Mouse (Mus musculus) forebrain, embryonic 11.5 days (tissue): ENCODE data around the gene Itfg2. TPM values are rescaled to one million over a fixed set of nuclear protein-coding genes. Genes with fewer than 3 reads are reported as not detected.

Experiments
- ATAC-seq: fragments of 200-750 bp; cut with Nextera tagmentation; replicated peaks from 2 replicates; pipeline ENCODE4 v1.8.0; 2017; ENCODE audit warnings: moderate TSS enrichment; ENCODE audit not compliant: low FRiP score
- DNase-seq: peaks from one replicate; pipeline ENCODE4 v3.0.0-alpha.2; 2017; ENCODE audit warnings: low spot score
- H3K27ac ChIP-seq: fragments of 300-500 bp; sonication (generic); 2 replicates; pipeline ENCODE4 v1.5.1; 2014; ENCODE audit warnings: low read depth, low read length
- H3K27me3 ChIP-seq: fragments of 300-500 bp; sonication (generic); 2 replicates; pipeline ENCODE4 v1.6.1; 2014; ENCODE audit warnings: mild to moderate bottlenecking, low read length, mixed read lengths; ENCODE audit not compliant: control insufficient read depth, insufficient read depth
- H3K36me3 ChIP-seq: fragments of 300-500 bp; sonication (generic); 2 replicates; pipeline ENCODE4 v1.6.1; 2014; ENCODE audit warnings: mild to moderate bottlenecking, low read length, moderate library complexity, mixed read lengths; ENCODE audit not compliant: control insufficient read depth, insufficient read depth
- H3K4me1 ChIP-seq: fragments of 300-500 bp; sonication (generic); replicated peaks from 2 replicates; pipeline ENCODE4 v1.6.1; 2014; ENCODE audit warnings: low read length, mixed read lengths; ENCODE audit not compliant: control insufficient read depth, insufficient read depth
- H3K4me2 ChIP-seq: fragments of 300-500 bp; sonication (generic); 2 replicates; pipeline ENCODE4 v1.6.1; 2014; ENCODE audit warnings: low read depth, mild to moderate bottlenecking, low read length, moderate library complexity, mixed read lengths; ENCODE audit not compliant: severe bottlenecking
- H3K4me3 ChIP-seq: fragments of 300-500 bp; sonication (generic); 2 replicates; pipeline ENCODE4 v1.5.1; 2014; ENCODE audit warnings: low read depth, low read length
- H3K9ac ChIP-seq: fragments of 300-500 bp; sonication (generic); 2 replicates; pipeline ENCODE4 v1.6.1; 2014; ENCODE audit warnings: low read length
- H3K9me3 ChIP-seq: fragments of 300-500 bp; sonication (generic); 2 replicates; pipeline ENCODE4 v1.6.1; 2016; ENCODE audit warnings: low read length, mixed read lengths; ENCODE audit not compliant: control insufficient read depth
- WGBS: fragments of 180-500 bp; shearing (Covaris S2); extraction: QIAGEN DNeasy Blood & Tissue Kit; methylation state at CpG from one replicate; pipeline ENCODE4 v1.1.7; 2014; 5-methylcytosine and 5-hydroxymethylcytosine counted together
- polyA plus RNA-seq: library from polyadenylated mRNA; unstranded; fragments of >200 nt; fragmentation: Nextera tagmentation; extraction: Ambion mirVana; gene quantifications from 2 replicates; pipeline ENCODE4 v1.2.1, GENCODE M21; 2014

Itfg2 gene
- polyA plus RNA-seq, 1 experiment from 2014 or later = 35.3 TPM

GRCm38 (mm10) chr6:128366466-128366865 lies 58.3 kb downstream of the Itfg2 start:
- H3K4me3 ChIP-seq = no peak overlapping the region
- no peak overlapping the region for H3K27ac ChIP-seq
- no peaks in the 10 kb centered on the region for H3K27me3 ChIP-seq
- DNase-seq = no peak
- H3K36me3 ChIP-seq = peaks cover 25% of the 10 kb centered on the region
- no peak overlapping the region for H3K4me2 ChIP-seq
- H3K4me1 ChIP-seq = peaks cover 3% of the 10 kb centered on the region; the same call in 1 of the 2 replicates
- H3K9me3 ChIP-seq = no peaks in the 10 kb centered on the region
- H3K9ac ChIP-seq = no peak overlapping the region
- ATAC-seq = no peak
- 94% methylated on average over 5 of the region's 5 CpGs for WGBS

DNA sequence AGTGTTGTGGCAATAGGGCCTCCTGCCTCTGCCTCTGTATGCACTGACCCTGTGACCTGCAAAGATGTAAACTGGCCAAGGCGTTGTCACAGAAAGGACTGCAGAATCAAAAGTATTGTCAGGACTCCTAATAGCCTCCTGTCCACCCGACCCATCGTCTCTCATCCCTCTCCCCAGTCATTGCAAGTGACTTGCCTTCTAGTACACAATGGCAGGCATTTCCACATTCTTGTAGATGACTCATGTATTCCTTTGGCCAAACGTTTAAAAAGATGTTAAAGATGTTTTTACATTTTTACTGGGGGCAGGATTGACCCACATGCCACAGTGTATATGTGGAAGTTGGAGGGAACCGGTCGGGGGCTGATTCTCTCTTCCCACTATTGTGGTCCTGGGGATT lies 60.0 kb downstream of the Itfg2 start:
- Histone ChIP-seq H3K9me3 (no peaks in the 10 kb centered on the region), H3K4me1 (peaks cover 8% of the 10 kb centered on the region), H3K27ac (no peak overlapping the region), H3K27me3 (no peaks in the 10 kb centered on the region), H3K4me3 (no peak overlapping the region), H3K4me2 (0 out of 2 replicates have a peak overlapping the region, but pooled peaks have one; percentile 3), H3K36me3 (peaks cover 13% of the 10 kb centered on the region), H3K9ac (no peak overlapping the region; the same call in 1 of the 2 replicates)
- no peak for ATAC-seq
- DNase-seq = no peak
- WGBS = 85% methylated on average over 6 of the region's 6 CpGs

DNA sequence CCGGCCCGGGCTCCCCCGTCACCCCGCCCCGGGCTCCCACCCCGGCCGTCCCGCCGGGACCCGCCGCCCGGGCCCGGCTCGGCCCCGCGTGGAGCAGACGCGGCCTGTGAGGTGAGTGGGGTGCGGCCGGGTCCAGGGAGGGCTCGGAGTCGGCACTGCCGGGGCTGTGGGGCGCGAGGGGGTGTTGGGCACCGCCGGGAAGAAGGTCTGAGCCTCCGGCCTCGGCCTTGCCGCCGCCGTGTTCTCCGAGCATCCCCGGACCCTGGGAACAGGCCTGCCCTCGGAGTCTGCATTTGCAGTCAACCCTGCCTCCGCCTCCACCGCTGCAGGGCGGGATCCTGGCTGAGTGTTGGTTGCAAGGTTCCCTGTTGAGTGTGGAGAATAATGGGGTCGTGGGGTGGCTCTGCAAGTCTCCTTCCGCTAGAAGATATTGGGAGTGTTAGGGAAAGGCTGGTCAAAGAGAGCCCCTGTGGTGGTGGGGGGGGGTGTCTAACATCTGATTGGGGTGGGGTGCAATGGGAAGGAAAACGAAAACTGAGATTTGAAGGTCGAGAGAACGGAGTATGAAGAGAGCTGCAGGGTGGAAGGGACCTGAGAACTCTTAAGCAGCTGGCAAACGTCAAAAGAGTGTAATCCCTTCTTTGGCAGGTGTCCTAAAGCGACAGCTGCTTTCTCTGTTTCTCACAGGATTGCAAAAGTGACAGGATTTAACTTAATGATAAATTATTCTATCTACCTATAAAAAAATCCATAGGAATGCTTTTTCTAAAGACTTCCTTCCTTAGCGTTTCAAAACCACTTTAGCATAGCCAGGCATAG lies 61.5 kb downstream of the Itfg2 start:
- peaks cover 8% of the 10 kb centered on the region for H3K4me1 ChIP-seq
- no peaks in the 10 kb centered on the region for H3K9me3 ChIP-seq
- WGBS = 2% methylated on average over 46 of the region's 46 CpGs
- peak overlapping the region; percentile 95 for H3K9ac ChIP-seq
- H3K4me3 ChIP-seq = peak overlapping the region; percentile 94
- DNase-seq (no peak), ATAC-seq (no peak; the same call in 1 of the 2 replicates)
- peaks cover 6% of the 10 kb centered on the region for H3K36me3 ChIP-seq
- no peaks in the 10 kb centered on the region for H3K27me3 ChIP-seq
- peak overlapping the region; percentile 91 for H3K27ac ChIP-seq
- peak overlapping the region; percentile 58 for H3K4me2 ChIP-seq

- ATAC-seq = peak; percentile 91
- H3K9ac ChIP-seq = peak within 1 kb of the TSS; percentile 95
These were observed 62.2 kb downstream of the Itfg2 start, which contains the start of the genes Rhno1 and Foxm1 for GRCm38 (mm10) chr6:128362381-128363006. Gene Rhno1 (minus strand): TSS chr6:128362911. Gene Foxm1 (plus strand): TSS chr6:128362967.

DNA sequence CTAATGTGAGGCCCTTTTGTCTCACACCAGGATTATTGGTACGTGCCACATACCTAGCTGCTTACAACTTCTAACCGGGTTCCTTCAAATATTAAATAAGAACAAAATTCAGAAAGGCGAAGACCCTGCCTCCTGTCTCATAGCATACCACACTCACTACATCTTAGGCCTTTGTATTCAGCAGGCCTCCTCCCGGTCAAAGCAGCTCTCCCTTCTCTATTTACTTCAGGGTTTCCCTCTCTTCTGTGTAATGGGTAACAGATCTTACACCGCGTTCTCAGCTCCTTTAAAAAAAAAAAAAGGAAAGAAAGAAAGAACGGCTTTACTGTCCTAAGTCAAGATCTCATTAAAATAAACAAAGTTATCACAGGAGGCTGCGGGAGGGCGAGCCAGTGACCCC lies 62.8 kb downstream of the Itfg2 start:
- no peak for DNase-seq

More at GRCm38 (mm10) chr6:128362381-128363006, 62.2 kb downstream of the Itfg2 start, which contains the start of the genes Rhno1 and Foxm1:
- Histone ChIP-seq H3K4me2 (peak within 1 kb of the TSS; percentile 58), H3K4me3 (peak within 1 kb of the TSS; percentile 94), H3K4me1 (peaks cover 8% of the 10 kb centered on the region), H3K27ac (peak within 1 kb of the TSS; percentile 91), H3K27me3 (no peaks in the 10 kb centered on the region), H3K9me3 (no peaks in the 10 kb centered on the region), H3K36me3 (peaks cover 9% of the 10 kb centered on the region)
- under 1% methylated on average over 43 of the region's 76 CpGs for WGBS
- peak; percentile 92 for DNase-seq

More for the DNA sequence above, 62.8 kb downstream of the Itfg2 start:
- peak overlapping the region; percentile 58 for H3K4me2 ChIP-seq
- H3K9ac ChIP-seq = peak overlapping the region; percentile 95
- H3K36me3 ChIP-seq = peaks cover 9% of the 10 kb centered on the region
- no peak for ATAC-seq
- H3K4me1 ChIP-seq = peaks cover 8% of the 10 kb centered on the region
- no peaks in the 10 kb centered on the region for H3K27me3 ChIP-seq
- 16% methylated on average over 9 of the region's 9 CpGs for WGBS
- H3K27ac ChIP-seq = peak overlapping the region; percentile 91
- no peaks in the 10 kb centered on the region for H3K9me3 ChIP-seq
- H3K4me3 ChIP-seq = peak overlapping the region; percentile 94

Other genes starting within 250 kb of the Itfg2 start
- gene Tead4, start 124.1 kb downstream of the Itfg2 start, polyA plus RNA-seq = 1.1 TPM in 2 replicates
- gene Tulp3, start 69.1 kb downstream of the Itfg2 start, polyA plus RNA-seq = 17.7 and 23.7 TPM in 2 replicates
- 197 and 205 TPM in 2 replicates for gene Rhno1, start 62.0 kb downstream of the Itfg2 start, polyA plus RNA-seq
- 89.6 and 91.9 TPM in 2 replicates for gene Foxm1, start 62.0 kb downstream of the Itfg2 start, polyA plus RNA-seq
- gene Tex52, start 49.5 kb downstream of the Itfg2 start, polyA plus RNA-seq = 0.51 and 0.84 TPM in 2 replicates
- gene Gm44596, start 49.4 kb downstream of the Itfg2 start, polyA plus RNA-seq = not detected in 2 replicates
- gene Nrip2, start 25.6 kb downstream of the Itfg2 start, polyA plus RNA-seq = 2.7 and 3.8 TPM in 2 replicates
- 601 and 640 TPM in 2 replicates for gene Fkbp4, start 13.7 kb upstream of the Itfg2 start, polyA plus RNA-seq
- gene Pzp, start 101.8 kb upstream of the Itfg2 start, polyA plus RNA-seq = 0.05 TPM in 1 of 2 replicates, not detected in the other
- gene A2ml1, start 156.7 kb upstream of the Itfg2 start, polyA plus RNA-seq = not detected in 2 replicates
- not detected in 2 replicates for gene Klrb1a, start 198.6 kb upstream of the Itfg2 start, polyA plus RNA-seq
- not detected in 2 replicates for gene Clec2h, start 237.5 kb upstream of the Itfg2 start, polyA plus RNA-seq